Mouse (Mus musculus) cerebellum, adult 9-10 months (tissue): Measurements from ENCODE around the gene Ptpn18.
"Not testable (repeated sequence)": the region's sequence is repeated elsewhere in the genome, so short reads cannot be mapped to it uniquely, and the experiment has no call there.

Experiments
- DNase-seq: peaks from one replicate; pipeline ENCODE4 v3.0.0; 2022

Ptpn18 gene

GRCm38 (mm10) chr1:34468051-34468450 is 8.5 kb downstream of the Ptpn18 start:
- no peak for DNase-seq

GRCm38 (mm10) chr1:34468500-34468899 is 8.9 kb downstream of the Ptpn18 start:
- no peak for DNase-seq

DNA sequence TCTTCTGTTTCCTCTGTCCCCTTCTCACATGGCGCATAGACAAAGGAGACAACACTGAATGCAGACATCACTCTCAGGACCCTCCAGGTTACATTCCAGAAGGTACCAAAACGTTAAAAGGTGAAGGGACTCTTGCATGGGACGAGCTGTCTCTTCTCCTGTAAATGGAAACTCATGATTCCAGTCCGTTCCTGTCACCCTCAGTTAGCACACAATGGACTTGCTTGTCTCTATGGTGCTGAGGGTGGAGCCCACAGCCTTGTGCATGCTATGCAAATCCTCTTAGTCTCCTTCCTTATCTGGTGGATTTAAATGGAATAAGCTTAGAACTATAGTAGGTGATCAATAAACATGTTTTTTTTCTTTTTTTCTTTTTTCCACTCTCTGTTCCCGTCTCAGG is 10.2 kb downstream of the Ptpn18 start:
- no peak for DNase-seq

GRCm38 (mm10) chr1:34472427-34473300 is 13.1 kb downstream of the Ptpn18 start:
- DNase-seq: no peak

DNA sequence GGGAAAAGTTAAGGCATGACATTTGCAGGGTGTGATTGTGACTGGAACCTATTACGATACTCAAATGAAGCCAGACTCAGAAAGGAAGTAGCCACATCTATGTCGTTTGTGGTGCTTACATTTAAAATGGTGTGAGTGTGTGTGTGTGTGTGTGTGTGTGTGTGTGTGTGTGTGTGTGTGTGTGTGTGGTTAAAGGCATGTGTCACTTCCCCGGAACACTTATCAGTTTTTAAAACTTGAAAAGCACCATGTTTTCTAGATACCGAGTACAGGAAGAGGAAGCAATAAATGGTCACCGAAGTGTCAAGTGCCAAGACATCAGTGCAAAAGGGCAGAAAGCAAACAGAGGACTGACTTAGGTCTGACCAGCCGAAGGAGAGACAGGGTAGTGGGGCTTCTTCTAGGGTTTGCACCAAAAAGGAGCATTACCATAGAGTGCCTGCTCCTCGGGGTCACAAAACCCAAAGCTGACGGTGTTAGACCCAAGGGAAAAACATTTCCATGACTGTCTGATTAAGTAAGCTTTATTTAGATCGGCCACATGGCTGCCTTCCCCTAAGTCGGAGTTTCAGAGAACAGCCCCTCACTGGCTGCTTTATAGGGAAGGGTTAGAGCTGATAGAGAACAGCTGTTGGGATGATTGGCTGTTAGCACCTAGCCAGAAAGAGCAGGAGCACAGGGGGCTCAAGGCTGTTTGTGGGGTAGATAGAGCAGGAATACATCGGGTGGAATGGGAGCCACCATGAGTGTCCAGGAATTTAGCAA is 19.5 kb downstream of the Ptpn18 start:
- DNase-seq: no peak

GRCm38 (mm10) chr1:34480801-34481200 is 21.2 kb downstream of the Ptpn18 start:
- DNase-seq: no peak

GRCm38 (mm10) chr1:34481920-34482669 is 22.5 kb downstream of the Ptpn18 start:
- DNase-seq: no peak

DNA sequence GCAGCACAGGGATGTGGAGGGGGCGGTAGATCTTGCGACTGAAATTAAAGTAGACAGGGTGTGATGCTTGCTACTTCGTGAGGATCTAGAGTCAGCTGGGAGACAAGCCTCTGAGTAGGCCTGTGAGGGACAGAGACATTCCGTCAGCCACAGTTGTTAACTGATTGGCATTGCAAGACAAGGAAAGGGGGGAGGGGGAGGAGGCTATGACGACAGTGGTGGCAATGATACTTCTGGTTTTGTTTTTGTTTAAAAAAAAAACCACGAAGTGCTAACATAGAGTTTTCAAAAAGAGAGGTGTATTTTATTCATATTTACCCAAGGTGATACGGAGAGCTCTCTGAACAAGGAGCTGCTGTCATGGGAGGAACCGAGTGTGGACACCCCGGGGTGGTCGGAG is 24.9 kb downstream of the Ptpn18 start:
- DNase-seq: peak; percentile 14

DNA sequence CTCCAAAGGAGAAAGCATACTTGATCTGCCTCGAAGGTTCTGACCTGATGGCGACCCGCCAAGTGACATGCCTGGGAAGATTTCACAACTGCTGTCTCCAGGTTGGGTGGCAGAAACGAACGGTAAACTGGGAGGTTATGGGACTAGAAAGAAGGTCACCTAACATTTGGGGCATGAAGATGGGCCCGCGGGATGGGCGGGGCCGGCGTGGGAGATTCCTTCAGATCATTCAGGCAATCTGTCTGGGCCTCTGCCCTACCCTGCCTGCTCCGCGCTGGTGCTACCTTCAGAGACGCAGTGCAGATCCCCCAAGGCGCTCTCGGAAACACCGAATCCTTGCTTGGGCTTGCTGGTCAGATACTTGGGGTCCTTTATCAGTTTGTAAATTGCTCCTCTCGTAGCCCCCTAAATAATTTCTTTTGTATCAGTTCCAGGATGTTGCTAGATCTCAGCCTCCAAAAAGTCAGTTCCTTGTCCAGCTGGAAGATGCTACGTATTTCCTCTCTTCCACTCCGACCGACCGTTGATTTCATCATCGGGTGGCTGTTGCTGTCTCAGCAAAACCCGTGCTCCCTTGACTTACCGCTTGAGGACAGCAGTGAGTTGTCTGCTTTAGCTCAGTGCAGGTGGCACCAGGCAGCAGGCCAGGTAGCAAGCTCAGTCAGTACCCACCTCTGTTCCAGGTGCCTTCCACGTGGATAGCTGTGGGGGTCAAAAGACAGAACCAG is 26.1 kb downstream of the Ptpn18 start:
- peak; percentile 86 for DNase-seq

DNA sequence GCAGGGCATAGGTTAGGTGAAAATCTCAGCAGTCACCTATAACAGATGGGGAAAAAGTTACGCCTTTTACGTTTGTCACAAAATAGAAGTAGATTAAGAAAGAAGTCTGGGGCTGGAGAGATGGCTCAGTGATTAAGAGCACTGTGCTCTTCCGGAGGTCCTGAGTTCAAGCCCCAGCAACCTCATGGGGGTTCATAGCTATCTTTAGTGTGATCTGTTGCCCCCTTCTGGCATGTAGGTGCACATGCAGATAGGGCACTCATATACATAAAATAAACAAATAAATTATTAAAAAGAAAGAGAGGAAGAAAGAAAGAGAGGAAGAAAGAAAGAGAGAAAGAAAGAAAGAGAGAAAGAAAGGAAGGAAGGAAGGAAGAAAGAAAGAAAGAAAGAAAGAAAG is 27.8 kb downstream of the Ptpn18 start:
- DNase-seq: no peak

DNA sequence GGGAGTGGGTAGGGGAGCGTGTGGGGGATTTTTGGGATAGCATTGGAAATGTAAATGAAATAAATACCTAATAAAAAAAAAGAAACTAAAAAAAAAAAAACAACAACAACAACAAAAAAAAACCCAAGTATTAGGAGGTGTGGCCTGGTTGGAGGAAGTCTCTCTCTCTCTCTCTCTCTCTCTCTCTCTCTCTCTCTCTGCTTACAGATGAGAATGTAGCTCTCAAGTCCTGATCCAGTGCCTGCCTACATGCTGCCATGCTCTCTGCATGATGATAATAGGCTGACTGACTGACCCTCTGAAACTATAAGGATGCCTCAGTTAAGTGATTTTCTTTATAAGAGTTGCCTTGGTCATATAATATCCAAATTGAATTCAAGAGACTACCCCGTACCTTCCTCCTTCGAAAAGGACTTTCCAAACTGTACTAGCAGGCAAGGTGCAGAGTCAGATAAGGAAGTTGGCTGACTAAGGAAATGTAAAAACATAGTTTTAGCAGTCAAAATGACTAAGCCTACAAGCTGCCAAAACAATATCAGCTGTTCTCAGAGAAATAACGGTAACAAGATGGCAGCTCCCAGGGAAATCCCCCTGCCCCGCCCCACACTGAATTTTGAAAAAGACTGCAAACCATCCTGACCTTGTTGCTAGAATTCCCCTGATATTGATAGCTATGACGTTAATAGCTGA is 30.4 kb downstream of the Ptpn18 start:
- DNase-seq: no peak

- DNase-seq: no peak
These were observed 31.9 kb downstream of the Ptpn18 start for GRCm38 (mm10) chr1:34491480-34491879.

DNA sequence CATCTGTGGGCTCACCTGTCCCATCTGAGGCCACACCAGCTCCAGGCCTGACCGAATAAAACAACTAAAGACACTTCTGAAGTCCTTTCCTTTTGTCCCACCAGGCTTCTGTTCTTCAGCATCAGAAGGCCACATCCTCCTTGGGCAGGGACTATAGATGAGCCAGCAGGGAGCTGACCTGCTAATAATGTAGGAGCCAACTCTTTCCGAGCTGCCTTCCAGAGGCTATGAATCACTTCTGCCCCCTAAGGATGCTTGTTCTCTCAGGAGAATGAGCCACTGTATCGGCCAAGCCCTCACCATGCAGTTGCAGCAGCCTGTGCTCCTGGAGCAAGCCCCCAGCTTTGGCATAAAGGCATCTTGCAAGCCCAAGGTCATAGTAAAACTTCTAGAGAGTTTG is 43.4 kb downstream of the Ptpn18 start:
- DNase-seq: no peak

- DNase-seq: no peak
These were observed 45.7 kb downstream of the Ptpn18 start for GRCm38 (mm10) chr1:34505307-34505706.

DNA sequence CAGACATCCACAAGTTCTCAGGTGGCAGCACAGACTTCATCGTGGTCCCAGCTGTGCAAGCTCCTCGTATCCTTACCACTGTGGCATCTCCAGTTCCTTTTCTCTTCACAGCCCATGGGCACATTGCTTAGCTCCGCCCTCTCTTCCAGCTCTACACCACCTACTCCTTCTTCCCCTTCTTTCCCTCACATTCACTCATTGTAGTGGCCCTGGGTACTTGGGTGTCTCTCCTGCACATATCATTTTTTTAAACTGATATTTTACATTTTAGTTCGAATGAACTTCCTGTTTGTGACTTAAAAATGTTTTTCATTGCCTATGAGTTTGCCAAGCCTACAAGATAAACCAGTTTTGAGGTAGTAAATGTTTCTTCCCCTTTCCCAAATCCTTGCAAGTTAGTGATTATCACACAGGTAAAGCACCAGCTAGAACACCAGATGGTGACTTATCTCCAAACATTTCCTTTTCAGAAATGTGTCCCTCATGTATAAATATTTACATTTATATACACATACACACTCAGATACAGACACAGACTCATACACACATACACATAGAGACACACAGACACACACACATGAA is 46.5 kb downstream of the Ptpn18 start:
- DNase-seq: no peak

DNA sequence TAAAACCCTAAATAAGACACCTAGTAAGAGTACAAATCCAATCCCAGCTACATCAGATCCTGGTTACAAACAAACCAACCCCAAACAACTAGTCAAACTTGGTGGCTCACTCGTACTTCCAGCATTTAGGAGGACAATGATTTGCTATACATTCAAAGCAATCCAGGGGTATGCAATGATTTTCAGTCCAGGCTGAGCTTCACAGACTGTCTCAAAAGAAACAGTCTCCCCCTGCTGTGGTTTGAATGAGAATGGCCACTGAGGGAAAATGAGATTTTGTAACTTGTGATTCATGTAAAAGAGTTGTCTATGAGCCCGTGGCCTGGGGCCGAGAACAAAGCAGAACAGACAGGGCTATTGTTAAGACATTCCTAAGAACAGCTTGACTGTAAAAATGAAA is 48.4 kb downstream of the Ptpn18 start:
- no peak for DNase-seq

- no peak for DNase-seq
These were observed 51.0 kb downstream of the Ptpn18 start for GRCm38 (mm10) chr1:34510575-34510981.

- DNase-seq: peak; percentile 82
These were observed 51.5 kb downstream of the Ptpn18 start for GRCm38 (mm10) chr1:34511027-34511426.

- DNase-seq: no peak
These were observed 53.5 kb downstream of the Ptpn18 start for GRCm38 (mm10) chr1:34513068-34513467.

- no peak for DNase-seq
These were observed 57.0 kb downstream of the Ptpn18 start for GRCm38 (mm10) chr1:34516595-34516994.

DNA sequence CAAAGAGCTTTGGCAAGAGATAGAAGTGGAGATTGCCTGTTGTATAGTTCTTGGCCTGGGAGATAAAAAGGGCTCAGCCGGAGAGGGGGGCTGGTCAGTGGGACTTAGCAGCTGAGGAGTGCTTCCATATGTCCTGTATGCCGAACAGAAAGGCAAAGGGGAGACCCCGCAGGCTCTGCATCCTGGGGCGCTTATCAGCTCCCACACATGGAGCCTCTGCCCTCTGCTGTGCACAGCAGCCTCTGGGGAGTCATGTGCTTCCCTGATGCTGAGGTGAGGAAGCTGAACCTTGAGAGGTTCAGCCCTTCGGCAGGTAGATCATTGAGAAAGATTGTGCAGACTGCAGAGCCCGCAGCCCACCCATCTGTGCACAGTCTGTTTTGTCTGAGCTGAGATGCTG is 57.7 kb downstream of the Ptpn18 start:
- not testable (repeated sequence) for DNase-seq

- DNase-seq: not testable (repeated sequence)
These were observed 58.2 kb downstream of the Ptpn18 start for GRCm38 (mm10) chr1:34517797-34518196.
